Mouse (Mus musculus) embryonic facial prominence, embryonic 13.5 days (tissue): Measurements from ENCODE around the gene B4galt4. TPM values are rescaled to one million over a fixed set of nuclear protein-coding genes. Genes with fewer than 3 reads are reported as not detected.
"Not testable (repeated sequence)": the region's sequence is repeated elsewhere in the genome, so short reads cannot be mapped to it uniquely, and the experiment has no call there.

Source experiments
- ATAC-seq: fragments of 200-750 bp; cut with Nextera tagmentation; 2 replicates; pipeline ENCODE4 v1.8.0; 2017; ENCODE audit warnings: low read depth; ENCODE audit not compliant: insufficient number of reproducible peaks, insufficient read depth, low FRiP score, low TSS enrichment
- H3K27ac ChIP-seq: fragments of 300-500 bp; sonication (generic); 2 replicates; pipeline ENCODE4 v1.5.1; 2015; ENCODE audit warnings: moderate library complexity, mild to moderate bottlenecking, inconsistent platforms
- H3K27me3 ChIP-seq: fragments of 300-500 bp; sonication (generic); 2 replicates; pipeline ENCODE4 v1.6.1; 2015; ENCODE audit warnings: mild to moderate bottlenecking, inconsistent platforms
- H3K36me3 ChIP-seq: fragments of 300-500 bp; sonication (generic); 2 replicates; pipeline ENCODE4 v1.6.1; 2015; ENCODE audit warnings: mild to moderate bottlenecking, inconsistent platforms
- H3K4me1 ChIP-seq: fragments of 300-500 bp; sonication (generic); 2 replicates; pipeline ENCODE4 v1.6.1; 2015; ENCODE audit warnings: inconsistent platforms
- H3K4me2 ChIP-seq: fragments of 300-500 bp; sonication (generic); 2 replicates; pipeline ENCODE4 v1.6.1; 2015; ENCODE audit warnings: moderate library complexity, mild to moderate bottlenecking, inconsistent platforms
- H3K4me3 ChIP-seq: fragments of 300-500 bp; sonication (generic); 2 replicates; pipeline ENCODE4 v1.5.1; 2015; ENCODE audit warnings: mild to moderate bottlenecking, inconsistent platforms
- H3K9ac ChIP-seq: fragments of 300-500 bp; sonication (generic); 2 replicates; pipeline ENCODE4 v1.6.1; 2015; ENCODE audit warnings: mild to moderate bottlenecking, inconsistent platforms
- H3K9me3 ChIP-seq: fragments of 300-500 bp; sonication (generic); 2 replicates; pipeline ENCODE4 v1.6.1; 2016; ENCODE audit warnings: inconsistent platforms
- WGBS: fragments of 180-500 bp; shearing (Covaris S2); methylation state at CpG from one replicate; pipeline ENCODE4 v1.1.7; 2015; ENCODE audit warnings: mixed read lengths; 5-methylcytosine and 5-hydroxymethylcytosine counted together
- polyA plus RNA-seq: library from polyadenylated mRNA; unstranded; fragments of >200 nt; fragmentation: Nextera tagmentation; extraction: Ambion mirVana; gene quantifications from 2 replicates; pipeline ENCODE4 v1.2.1, GENCODE M21; 2015

Gene B4galt4
- polyA plus RNA-seq, 1 experiment from 2014 or later: 23.1 TPM

- H3K4me1 ChIP-seq: peaks cover 43% of the 10 kb centered on the region
- no peaks in the 10 kb centered on the region for H3K36me3 ChIP-seq
- WGBS: 72% methylated on average over 7 of the region's 7 CpGs
- H3K4me2 ChIP-seq: no peak overlapping the region
- H3K9ac ChIP-seq: no peak overlapping the region
- no peak for ATAC-seq
- no peak overlapping the region for H3K27ac ChIP-seq
- H3K4me3 ChIP-seq: no peak overlapping the region
- no peaks in the 10 kb centered on the region; the same call in 1 of the 2 replicates for H3K27me3 ChIP-seq
- H3K9me3 ChIP-seq: no peaks in the 10 kb centered on the region
Observed at GRCm38 (mm10) chr16:38708962-38709520, 33.0 kb upstream of the B4galt4 start.

- WGBS: 23% methylated on average over 4 of the region's 4 CpGs
- Histone ChIP-seq H3K4me2 (peak overlapping the region; percentile 76), H3K27me3 (no peaks in the 10 kb centered on the region; the same call in 1 of the 2 replicates), H3K36me3 (no peaks in the 10 kb centered on the region), H3K27ac (no peak overlapping the region; the same call in 1 of the 2 replicates), H3K9me3 (no peaks in the 10 kb centered on the region), H3K4me1 (peaks cover 40% of the 10 kb centered on the region), H3K9ac (peak overlapping the region; percentile 52), H3K4me3 (peak overlapping the region; percentile 71)
- no peak for ATAC-seq
Observed at GRCm38 (mm10) chr16:38711245-38711644, 30.8 kb upstream of the B4galt4 start.

- Histone ChIP-seq H3K27me3 (no peaks in the 10 kb centered on the region; the same call in 1 of the 2 replicates), H3K4me1 (peaks cover 33% of the 10 kb centered on the region), H3K9ac (peak overlapping the region; percentile 81), H3K4me2 (peak overlapping the region; percentile 76), H3K4me3 (peak overlapping the region; percentile 71), H3K36me3 (no peaks in the 10 kb centered on the region), H3K9me3 (no peaks in the 10 kb centered on the region), H3K27ac (peak overlapping the region; percentile 93)
- no peak for ATAC-seq
- 6% methylated on average over 12 of the region's 12 CpGs for WGBS
Observed at GRCm38 (mm10) chr16:38712105-38712504, 30.0 kb upstream of the B4galt4 start.

- Histone ChIP-seq H3K27me3 (no peaks in the 10 kb centered on the region; the same call in 1 of the 2 replicates), H3K4me2 (peak within 1 kb of the TSS; percentile 76), H3K9me3 (no peaks in the 10 kb centered on the region), H3K36me3 (no peaks in the 10 kb centered on the region), H3K9ac (peak within 1 kb of the TSS; percentile 81), H3K27ac (peak within 1 kb of the TSS; percentile 93), H3K4me1 (peaks cover 33% of the 10 kb centered on the region), H3K4me3 (peak within 1 kb of the TSS; percentile 71)
- under 1% methylated on average over 74 of the region's 74 CpGs for WGBS
- peak; percentile 83 for ATAC-seq
Observed at GRCm38 (mm10) chr16:38712581-38713403, 29.3 kb upstream of the B4galt4 start, which contains the start of gene Arhgap31. Gene Arhgap31, minus strand, starts transcription at chr16:38713274.

- H3K9ac ChIP-seq: peak overlapping the region; percentile 81
- peaks cover 33% of the 10 kb centered on the region for H3K4me1 ChIP-seq
- H3K36me3 ChIP-seq: no peaks in the 10 kb centered on the region
- peak overlapping the region; percentile 93 for H3K27ac ChIP-seq
- WGBS: 20% methylated on average over 17 of the region's 17 CpGs
- ATAC-seq: no peak
- H3K4me3 ChIP-seq: peak overlapping the region; percentile 71
- no peaks in the 10 kb centered on the region for H3K9me3 ChIP-seq
- H3K27me3 ChIP-seq: no peaks in the 10 kb centered on the region; the same call in 1 of the 2 replicates
- peak overlapping the region; percentile 76 for H3K4me2 ChIP-seq
Observed at GRCm38 (mm10) chr16:38713404-38714258, 28.4 kb upstream of the B4galt4 start.

- not testable (repeated sequence) for H3K4me3 ChIP-seq, H3K27me3 ChIP-seq, H3K36me3 ChIP-seq, H3K9me3 ChIP-seq, H3K9ac ChIP-seq, ATAC-seq
- H3K27ac ChIP-seq: 0 out of 2 replicates have a peak overlapping the region, but pooled peaks have one; percentile 93
- 54% methylated on average over 11 of the region's 12 CpGs for WGBS
- peak overlapping the region; percentile 76 for H3K4me2 ChIP-seq
- H3K4me1 ChIP-seq: peaks cover 32% of the 10 kb centered on the region
Observed at GRCm38 (mm10) chr16:38714259-38714526, 27.9 kb upstream of the B4galt4 start.

GRCm38 (mm10) chr16:38721377-38721776, 20.7 kb upstream of the B4galt4 start:
- H3K4me1 ChIP-seq: no peaks in the 10 kb centered on the region
- no peak for ATAC-seq
- no peak overlapping the region for H3K4me3 ChIP-seq
- no peak overlapping the region for H3K9ac ChIP-seq
- H3K36me3 ChIP-seq: no peaks in the 10 kb centered on the region
- H3K27ac ChIP-seq: no peak overlapping the region
- no peaks in the 10 kb centered on the region for H3K9me3 ChIP-seq
- no peaks in the 10 kb centered on the region for H3K27me3 ChIP-seq
- 94% methylated on average over 9 of the region's 9 CpGs for WGBS
- no peak overlapping the region for H3K4me2 ChIP-seq

- H3K36me3 ChIP-seq: no peaks in the 10 kb centered on the region
- no peak overlapping the region for H3K4me3 ChIP-seq
- H3K4me2 ChIP-seq: no peak overlapping the region
- H3K4me1 ChIP-seq: peaks cover 2% of the 10 kb centered on the region; the same call in 1 of the 2 replicates
- ATAC-seq: no peak
- no peak overlapping the region for H3K9ac ChIP-seq
- H3K27ac ChIP-seq: 0 out of 2 replicates have a peak overlapping the region, but pooled peaks have one; percentile 4
- WGBS: 81% methylated on average over 8 of the region's 8 CpGs
- H3K9me3 ChIP-seq: no peaks in the 10 kb centered on the region
- H3K27me3 ChIP-seq: no peaks in the 10 kb centered on the region
Observed at GRCm38 (mm10) chr16:38724256-38724655, 17.8 kb upstream of the B4galt4 start.

GRCm38 (mm10) chr16:38724974-38725373, 17.1 kb upstream of the B4galt4 start:
- no peaks in the 10 kb centered on the region for H3K27me3 ChIP-seq
- H3K9me3 ChIP-seq: no peaks in the 10 kb centered on the region
- ATAC-seq: no peak
- no peak overlapping the region for H3K4me2 ChIP-seq
- 69% methylated on average over 13 of the region's 13 CpGs for WGBS
- H3K27ac ChIP-seq: peak overlapping the region; percentile 48; the same call in 1 of the 2 replicates
- H3K9ac ChIP-seq: no peak overlapping the region
- no peak overlapping the region for H3K4me3 ChIP-seq
- H3K36me3 ChIP-seq: no peaks in the 10 kb centered on the region
- H3K4me1 ChIP-seq: peaks cover 8% of the 10 kb centered on the region

GRCm38 (mm10) chr16:38728576-38729132, 13.4 kb upstream of the B4galt4 start:
- H3K36me3 ChIP-seq: no peaks in the 10 kb centered on the region
- no peak overlapping the region for H3K4me3 ChIP-seq
- peaks cover 10% of the 10 kb centered on the region for H3K4me1 ChIP-seq
- no peak for ATAC-seq
- no peak overlapping the region for H3K27ac ChIP-seq
- no peak overlapping the region for H3K9ac ChIP-seq
- 90% methylated on average over 15 of the region's 15 CpGs for WGBS
- no peaks in the 10 kb centered on the region for H3K9me3 ChIP-seq
- no peaks in the 10 kb centered on the region for H3K27me3 ChIP-seq
- no peak overlapping the region for H3K4me2 ChIP-seq

- H3K36me3 ChIP-seq: no peaks in the 10 kb centered on the region
- H3K4me3 ChIP-seq: no peak overlapping the region
- WGBS: 81% methylated on average over 6 of the region's 6 CpGs
- no peaks in the 10 kb centered on the region for H3K9me3 ChIP-seq
- no peak overlapping the region for H3K9ac ChIP-seq
- no peak overlapping the region for H3K4me2 ChIP-seq
- peaks cover 10% of the 10 kb centered on the region for H3K4me1 ChIP-seq
- H3K27me3 ChIP-seq: no peaks in the 10 kb centered on the region
- H3K27ac ChIP-seq: no peak overlapping the region
- no peak; the same call in 1 of the 2 replicates for ATAC-seq
Observed at GRCm38 (mm10) chr16:38729139-38729538, 12.9 kb upstream of the B4galt4 start.
